Mouse (Mus musculus) C2C12 (cell line): ENCODE results near the gene Pan3. TPM values are rescaled to one million over a fixed set of nuclear protein-coding genes. Genes with fewer than 3 reads are reported as not detected.

Experiments used
- H3K27me3 ChIP-seq: one replicate; pipeline ENCODE4 v1.6.1; 2011; ENCODE audit not compliant: control insufficient read depth, insufficient read depth, insufficient read length
- H3K36me3 ChIP-seq: one replicate; pipeline ENCODE4 v1.6.1; 2011; ENCODE audit not compliant: control insufficient read depth, insufficient read depth
- H3K4me3 ChIP-seq: one replicate; pipeline ENCODE4 v1.5.1; 2011; ENCODE audit warnings: mild to moderate bottlenecking, control low read depth; ENCODE audit not compliant: poor library complexity, insufficient read depth, severe bottlenecking
- H3K79me2 ChIP-seq: one replicate; pipeline ENCODE4 v1.6.1; 2011; ENCODE audit not compliant: control insufficient read depth, insufficient read depth
- H3K79me3 ChIP-seq: one replicate; pipeline ENCODE4 v1.6.1; 2011; ENCODE audit warnings: low read depth, control low read depth
- H3ac ChIP-seq: one replicate; pipeline ENCODE3; 2011; ENCODE audit warnings: low read depth; ENCODE audit not compliant: control insufficient read depth, insufficient read length
- CEBPB ChIP-seq: IDR thresholded peaks from one replicate; pipeline ENCODE4 v1.6.1; 2011; ENCODE audit warnings: low read depth, mild to moderate bottlenecking, control low read depth, moderate library complexity
- CTCF ChIP-seq: IDR thresholded peaks from one replicate; pipeline ENCODE4 v1.5.1; 2011; ENCODE audit not compliant: control insufficient read depth, insufficient read depth, insufficient read length
- FOSL1 ChIP-seq: IDR thresholded peaks from one replicate; pipeline ENCODE4 v1.8.0; 2011; ENCODE audit warnings: mild to moderate bottlenecking, low read length; ENCODE audit not compliant: poor library complexity, insufficient read depth, severe bottlenecking
- MAX ChIP-seq: IDR thresholded peaks from one replicate; pipeline ENCODE4 v1.6.1; 2011; ENCODE audit warnings: mild to moderate bottlenecking, control low read depth
- MYOD1 ChIP-seq: IDR thresholded peaks from one replicate; pipeline ENCODE4 v1.6.1; 2011; ENCODE audit warnings: low read depth; ENCODE audit not compliant: control insufficient read depth, insufficient read length
- MYOG ChIP-seq: IDR thresholded peaks from one replicate; pipeline ENCODE4 v1.6.1; 2011; ENCODE audit not compliant: control insufficient read depth, insufficient read length; ENCODE audit errors: extremely low read depth
- USF1 ChIP-seq: IDR thresholded peaks from one replicate; pipeline ENCODE4 v1.6.1; 2011; ENCODE audit warnings: low read depth, mild to moderate bottlenecking, control low read depth, moderate library complexity
- polyA plus RNA-seq: library from polyadenylated mRNA; unstranded; fragments of >200 nt; fragmentation: generic; extraction: Trizol; gene quantifications from one replicate; pipeline ENCODE4 v1.2.1, GENCODE M21; 2012; ENCODE audit warnings: missing spikeins

Pan3 gene
- polyA plus RNA-seq, 1 experiment = 12.8 TPM

- TF ChIP-seq MAX (no peak), MYOG (no peak)
Observed at GRCm38 (mm10) chr5:147589814-147590213, 159.9 kb downstream of the Pan3 start.

DNA sequence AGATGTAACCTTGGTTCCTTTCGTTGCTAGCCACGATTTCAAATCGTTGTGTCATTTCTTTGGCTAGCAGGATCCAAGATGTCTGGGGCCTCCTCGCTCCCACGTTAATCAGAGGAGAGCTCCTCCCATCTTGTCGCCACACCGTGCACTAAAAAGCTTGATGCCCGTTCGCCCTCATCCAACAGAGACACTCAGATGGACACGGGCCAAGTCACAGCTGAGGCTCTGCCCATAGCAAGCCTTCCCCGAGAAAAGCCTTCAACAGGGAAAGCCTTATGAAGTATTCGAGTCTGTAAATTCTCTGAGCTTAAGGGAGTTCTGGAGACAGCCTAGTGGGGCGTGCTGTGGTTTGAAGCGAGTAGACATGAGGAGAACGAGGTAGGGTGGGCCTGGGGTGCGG, 167.9 kb downstream of the Pan3 start:
- Histone ChIP-seq H3K36me3 (no peaks in the 10 kb centered on the region), H3K79me2 (no peaks in the 10 kb centered on the region), H3K4me3 (no peak overlapping the region), H3K79me3 (no peaks in the 10 kb centered on the region), H3ac (no peak overlapping the region), H3K27me3 (no peaks in the 10 kb centered on the region)
- TF ChIP-seq FOSL1 (no peak), USF1 (no peak), CTCF (no peak), CEBPB (no peak), MAX (no peak), MYOG (no peak), MYOD1 (no peak)

More at GRCm38 (mm10) chr5:147589814-147590213, 159.9 kb downstream of the Pan3 start:
- no peaks in the 10 kb centered on the region for H3K27me3 ChIP-seq
- no peaks in the 10 kb centered on the region for H3K36me3 ChIP-seq
- H3K79me3 ChIP-seq = no peaks in the 10 kb centered on the region
- H3K4me3 ChIP-seq = no peak overlapping the region
- no peak overlapping the region for H3ac ChIP-seq
- H3K79me2 ChIP-seq = no peaks in the 10 kb centered on the region

Other genes starting within 250 kb of the Pan3 start
- not detected for gene Gsx1, start 241.5 kb upstream of the Pan3 start, polyA plus RNA-seq
- not detected for gene Pdx1, start 160.2 kb upstream of the Pan3 start, polyA plus RNA-seq
- gene Cdx2, start 122.9 kb upstream of the Pan3 start, polyA plus RNA-seq = not detected
- gene Urad, start 107.7 kb upstream of the Pan3 start, polyA plus RNA-seq = not detected
- 0.01 TPM for gene Flt3, start 29.7 kb upstream of the Pan3 start, polyA plus RNA-seq